20 mouse cellular contexts compared by ENCODE assay signal in genomic region chr5:102788437-102788836, GRCm38 (mm10).
DNase-seq lines count a peak whose midpoint lies in the region; ATAC-seq and TF ChIP-seq lines count a peak whose summit lies in the region.
"Had no signal": no experiment of that assay in that cellular context is flagged by ENCODE, and none has a peak within 500 bp of the region (broad histone marks: within the 10 kb centered on the region; RNA-seq: fewer than 3 reads in every experiment).

No protein-coding gene starts in this region.

- H3K4me1 ChIP-seq in liver, adult 2 months (ENCODE audit: control insufficient read depth, insufficient read depth, low read length): no peaks in the 10 kb centered on the region
- H3K4me1 ChIP-seq in liver, postnatal 0 days (ENCODE audit: insufficient read depth): no peaks in the 10 kb centered on the region
- peaks cover 16% of the 10 kb centered on the region; the same call in 1 of the 2 replicates for H3K4me1 ChIP-seq in lung, embryonic 15.5 days
- no peaks in the 10 kb centered on the region for H3K4me1 ChIP-seq in forebrain, embryonic 15.5 days
- H3K4me1 ChIP-seq in hindbrain, embryonic 11.5 days (replicated peaks; ENCODE audit: control insufficient read depth, insufficient read depth, low read length): no peaks in the 10 kb centered on the region
- H3K4me1 ChIP-seq: heart, embryonic 15.5 days had no signal

- H3K9ac ChIP-seq in liver, adult 2 months (ENCODE audit: low read depth, low read length): no peak overlapping the region
- no peak overlapping the region for H3K9ac ChIP-seq in liver, postnatal 0 days (replicated peaks)
- no peak overlapping the region for H3K9ac ChIP-seq in lung, embryonic 15.5 days
- H3K9ac ChIP-seq in forebrain, embryonic 15.5 days (replicated peaks): no peak overlapping the region
- no peak overlapping the region for H3K9ac ChIP-seq in hindbrain, embryonic 11.5 days (ENCODE audit: low read depth, low read length)
- H3K9ac ChIP-seq: embryonic facial prominence, embryonic 15.5 days; heart, embryonic 15.5 days; hindbrain, embryonic 14.5 days had no signal

- TF ChIP-seq CTCF in liver, adult 2 months (IDR thresholded peaks at IDR 0.05; ENCODE audit: low read depth, low read length): no peak
- TF ChIP-seq CTCF in liver, postnatal 0 days (IDR thresholded peaks at IDR 0.05; ENCODE audit: low read depth): no peak

- ATAC-seq in liver, postnatal 0 days: no peak
- ATAC-seq in lung, embryonic 15.5 days (ENCODE audit: borderline replicate concordance, extremely low read depth, low FRiP score, low TSS enrichment): peak; percentile 62; the same call in 1 of the 2 replicates
- no peak for ATAC-seq in forebrain, embryonic 15.5 days (replicated peaks)
- ATAC-seq in hindbrain, embryonic 11.5 days (ENCODE audit: low FRiP score): no peak
- ATAC-seq: forebrain, embryonic 14.5 days had no signal

- TF ChIP-seq EP300 in liver, postnatal 0 days (IDR thresholded peaks at IDR 0.05; ENCODE audit: low read depth): no peak

- no peaks in the 10 kb centered on the region for H3K36me3 ChIP-seq in liver, adult 2 months (ENCODE audit: control insufficient read depth, insufficient read depth, low read length)
- no peaks in the 10 kb centered on the region for H3K36me3 ChIP-seq in liver, postnatal 0 days (replicated peaks; ENCODE audit: insufficient read depth, low read length)
- no peaks in the 10 kb centered on the region for H3K36me3 ChIP-seq in lung, embryonic 15.5 days
- H3K36me3 ChIP-seq in forebrain, embryonic 15.5 days: no peaks in the 10 kb centered on the region
- no peaks in the 10 kb centered on the region for H3K36me3 ChIP-seq in hindbrain, embryonic 11.5 days (ENCODE audit: control insufficient read depth, insufficient read depth, low read length)
- H3K36me3 ChIP-seq: embryonic facial prominence, embryonic 15.5 days; forebrain, embryonic 10.5 days; heart, embryonic 15.5 days had no signal

- no peaks in the 10 kb centered on the region for H3K27me3 ChIP-seq in liver, adult 2 months (ENCODE audit: control insufficient read depth, insufficient read depth, low read length)
- no peaks in the 10 kb centered on the region for H3K27me3 ChIP-seq in liver, postnatal 0 days (ENCODE audit: insufficient read depth, low read length)
- no peaks in the 10 kb centered on the region for H3K27me3 ChIP-seq in lung, embryonic 15.5 days
- no peaks in the 10 kb centered on the region for H3K27me3 ChIP-seq in forebrain, embryonic 15.5 days
- no peaks in the 10 kb centered on the region for H3K27me3 ChIP-seq in hindbrain, embryonic 11.5 days (ENCODE audit: control insufficient read depth, insufficient read depth, low read length)
- H3K27me3 ChIP-seq: embryonic facial prominence, embryonic 15.5 days; heart, embryonic 15.5 days had no signal

- WGBS in liver, adult 2 months: 71% methylated on average over 3 of the region's 3 CpGs
- 51% methylated on average over 3 of the region's 3 CpGs for WGBS in liver, postnatal 0 days (ENCODE audit: insufficient replicate concordance)
- WGBS in lung, embryonic 15.5 days: 47% methylated on average over 3 of the region's 3 CpGs
- WGBS in forebrain, embryonic 15.5 days: 81% methylated on average over 3 of the region's 3 CpGs
- WGBS in hindbrain, embryonic 11.5 days: 88% methylated on average over 3 of the region's 3 CpGs

- peak; percentile 20 for DNase-seq in liver, adult 2 months (ENCODE audit: extremely low read depth, low read depth, low spot score)
- DNase-seq in liver, postnatal 0 days: no peak
- peak; percentile 57 for DNase-seq in lung, postnatal 14 days
- no peak for DNase-seq in embryo, embryonic 9.5 days (ENCODE audit: extremely low spot score)
- DNase-seq in hindbrain, embryonic 11.5 days (ENCODE audit: low spot score): no peak
- DNase-seq: adrenal gland, postnatal 14 days; cerebellum, adult 18-20 months; cerebellum, adult 9-11 months; cerebellum, postnatal 36 days; heart, adult 2 months; heart, postnatal 14 days had no signal

- no peak for TF ChIP-seq POLR2A in liver, adult 2 months (IDR thresholded peaks at IDR 0.05; ENCODE audit: extremely low read depth, insufficient read depth, low read length)

- H3K4me2 ChIP-seq in liver, postnatal 0 days (ENCODE audit: low read depth, low read length): no peak overlapping the region
- H3K4me2 ChIP-seq in lung, embryonic 15.5 days: no peak overlapping the region
- no peak overlapping the region for H3K4me2 ChIP-seq in forebrain, embryonic 15.5 days (replicated peaks)
- no peak overlapping the region for H3K4me2 ChIP-seq in hindbrain, embryonic 11.5 days (replicated peaks; ENCODE audit: low read depth, low read length)
- H3K4me2 ChIP-seq: embryonic facial prominence, embryonic 15.5 days; heart, embryonic 11.5 days; heart, embryonic 15.5 days; hindbrain, embryonic 14.5 days had no signal

- no peak overlapping the region for H3K27ac ChIP-seq in liver, adult 2 months (replicated peaks; ENCODE audit: insufficient read depth, low read depth, low read length)
- H3K27ac ChIP-seq in liver, postnatal 0 days (ENCODE audit: low read depth): no peak overlapping the region
- H3K27ac ChIP-seq in lung, embryonic 15.5 days: no peak overlapping the region
- H3K27ac ChIP-seq in forebrain, embryonic 15.5 days (replicated peaks): no peak overlapping the region
- no peak overlapping the region for H3K27ac ChIP-seq in hindbrain, embryonic 11.5 days (ENCODE audit: low read depth, low read length)
- H3K27ac ChIP-seq: embryonic facial prominence, embryonic 15.5 days; forebrain, embryonic 10.5 days; heart, adult 2 months; heart, embryonic 15.5 days; hindbrain, embryonic 14.5 days had no signal

- no peaks in the 10 kb centered on the region; the same call in 1 of the 2 replicates for H3K79me2 ChIP-seq in liver, adult 2 months (ENCODE audit: control insufficient read depth, insufficient read depth, low read length)

- H3K4me3 ChIP-seq in liver, adult 2 months (ENCODE audit: insufficient read depth, low read depth, low read length): no peak overlapping the region
- no peak overlapping the region for H3K4me3 ChIP-seq in liver, postnatal 0 days (ENCODE audit: low read depth, low read length)
- no peak overlapping the region for H3K4me3 ChIP-seq in lung, embryonic 15.5 days
- no peak overlapping the region for H3K4me3 ChIP-seq in forebrain, embryonic 15.5 days
- H3K4me3 ChIP-seq in hindbrain, embryonic 11.5 days (ENCODE audit: low read depth, low read length): no peak overlapping the region
- H3K4me3 ChIP-seq: embryonic facial prominence, embryonic 15.5 days; erythroblast, embryonic 14.5 days; forebrain, embryonic 10.5 days; heart, adult 2 months; heart, embryonic 15.5 days had no signal

- H3K9me3 ChIP-seq in liver, postnatal 0 days (ENCODE audit: low read length): no peaks in the 10 kb centered on the region
- H3K9me3 ChIP-seq in lung, embryonic 15.5 days: no peaks in the 10 kb centered on the region
- no peaks in the 10 kb centered on the region for H3K9me3 ChIP-seq in forebrain, embryonic 15.5 days
- H3K9me3 ChIP-seq in hindbrain, embryonic 11.5 days (ENCODE audit: control insufficient read depth, low read length): no peaks in the 10 kb centered on the region
- H3K9me3 ChIP-seq: embryonic facial prominence, embryonic 15.5 days; forebrain, embryonic 10.5 days; heart, embryonic 15.5 days had no signal

Comparison
In these comparisons a context has a peak if more than half of its experiments do, and no peak if none do; other contexts are left out.
1. DNase-seq: peak in liver, adult 2 months (single experiment) and lung, postnatal 14 days (single experiment); none in liver, postnatal 0 days (single experiment), embryo, embryonic 9.5 days (single experiment) and hindbrain, embryonic 11.5 days (single experiment).